Mouse (Mus musculus): ENCODE data around the gene Bcan.

Bcan gene

GRCm38 (mm10) chr3:87996971-87997614, 2.9 kb downstream of the Bcan start:
- no peak for DNase-seq

- DNase-seq = no peak
These were observed 3.6 kb downstream of the Bcan start for GRCm38 (mm10) chr3:87996401-87996800.

- no peak for DNase-seq
These were observed 4.7 kb downstream of the Bcan start for GRCm38 (mm10) chr3:87995331-87995730.

GRCm38 (mm10) chr3:87993436-87993835, 6.6 kb downstream of the Bcan start:
- no peak for DNase-seq

- DNase-seq = no peak
These were observed 10.1 kb downstream of the Bcan start for GRCm38 (mm10) chr3:87989935-87990334.

- DNase-seq = no peak
These were observed 12.0 kb downstream of the Bcan start for GRCm38 (mm10) chr3:87988068-87988467.

GRCm38 (mm10) chr3:87987633-87988032, 12.4 kb downstream of the Bcan start:
- DNase-seq = no peak

- peak; percentile 81 for DNase-seq
These were observed 13.2 kb downstream of the Bcan start for GRCm38 (mm10) chr3:87986868-87987267.

- no peak for DNase-seq
These were observed 14.3 kb downstream of the Bcan start for GRCm38 (mm10) chr3:87985505-87986320.

- no peak for DNase-seq
These were observed 15.9 kb downstream of the Bcan start for GRCm38 (mm10) chr3:87984094-87984493.

- DNase-seq = no peak
These were observed 16.4 kb downstream of the Bcan start for GRCm38 (mm10) chr3:87983627-87984026.

GRCm38 (mm10) chr3:87982836-87983601, 17.0 kb downstream of the Bcan start:
- DNase-seq = no peak

- no peak for DNase-seq
These were observed 17.9 kb downstream of the Bcan start for GRCm38 (mm10) chr3:87981894-87982835.

GRCm38 (mm10) chr3:87981214-87981760, 18.7 kb downstream of the Bcan start:
- DNase-seq = no peak

- no peak for DNase-seq
These were observed 19.3 kb downstream of the Bcan start for GRCm38 (mm10) chr3:87980728-87981127.

- DNase-seq = no peak
These were observed 19.9 kb downstream of the Bcan start for GRCm38 (mm10) chr3:87980085-87980484.

GRCm38 (mm10) chr3:87979493-87979892, 20.5 kb downstream of the Bcan start:
- DNase-seq = no peak

- DNase-seq = no peak
These were observed 25.5 kb downstream of the Bcan start for GRCm38 (mm10) chr3:87974381-87974987.

GRCm38 (mm10) chr3:87973593-87974380, 26.2 kb downstream of the Bcan start:
- DNase-seq = no peak

- no peak for DNase-seq
These were observed 27.3 kb downstream of the Bcan start for GRCm38 (mm10) chr3:87972776-87973175.

- DNase-seq = no peak
These were observed 27.8 kb downstream of the Bcan start for GRCm38 (mm10) chr3:87972203-87972664.

Data from right cerebral cortex, postnatal 25 days (tissue).